In genomic region chr6:48497521-48497920, GRCm38 (mm10) we compare ENCODE assay signal across 13 mouse cellular contexts. TPM values are rescaled to one million over a fixed set of nuclear protein-coding genes. Genes with fewer than 3 reads are reported as not detected.
"Had no signal": no experiment of that assay in that cellular context is flagged by ENCODE, and none has a peak within 500 bp of the region (broad histone marks: within the 10 kb centered on the region; RNA-seq: fewer than 3 reads in every experiment).

No protein-coding gene starts in this region.

- DNase-seq: layer of hippocampus, adult 9-11 months; layer of hippocampus, postnatal 36 days; lung, adult 18-20 months; right cerebral cortex, postnatal 14 days; thymus, adult 2 months; thymus, postnatal 36 days had no signal

- H3K27ac ChIP-seq: limb, embryonic 15.5 days; liver, embryonic 14.5 days; midbrain, embryonic 13.5 days; stomach, embryonic 15.5 days had no signal

- H3K9me3 ChIP-seq: limb, embryonic 15.5 days; midbrain, embryonic 13.5 days; stomach, embryonic 15.5 days had no signal

- H3K4me3 ChIP-seq: limb, embryonic 15.5 days; midbrain, embryonic 13.5 days; stomach, embryonic 15.5 days had no signal

- H3K9ac ChIP-seq: limb, embryonic 15.5 days; liver, embryonic 14.5 days; midbrain, embryonic 13.5 days; stomach, embryonic 15.5 days had no signal

- H3K27me3 ChIP-seq: limb, embryonic 15.5 days; midbrain, embryonic 13.5 days; stomach, embryonic 15.5 days had no signal

- H3K4me1 ChIP-seq: limb, embryonic 15.5 days; midbrain, embryonic 13.5 days; stomach, embryonic 15.5 days had no signal

- ATAC-seq: inflammation-experienced regulatory T-cells, adult 6 months; intestine, postnatal 0 days; midbrain, embryonic 13.5 days had no signal

- H3K36me3 ChIP-seq: limb, embryonic 15.5 days; midbrain, embryonic 13.5 days; stomach, embryonic 15.5 days had no signal

- H3K4me2 ChIP-seq: limb, embryonic 15.5 days; midbrain, embryonic 13.5 days; stomach, embryonic 15.5 days had no signal

RNA-seq across cellular contexts. Expression of gene Atp6v0e2, which starts 39.9 kb away (rescaled TPM):
- total RNA-seq: megakaryocyte progenitor cell, adult 5-6 weeks had no signal

RNA-seq across cellular contexts. Expression of gene Sspo, which starts 49.5 kb away (rescaled TPM):
- total RNA-seq: megakaryocyte progenitor cell, adult 5-6 weeks had no signal
